Mouse (Mus musculus) layer of hippocampus, adult 18-20 months (tissue): ENCODE measurements around the gene L3mbtl4. TPM values are rescaled to one million over a fixed set of nuclear protein-coding genes. Genes with fewer than 3 reads are reported as not detected.
"Not testable (repeated sequence)": the region's sequence is repeated elsewhere in the genome, so short reads cannot be mapped to it uniquely, and the experiment has no call there.

Experiments used
- DNase-seq, 2 experiments: peaks; one replicate each; pipeline ENCODE4 v3.0.0; 2022; ENCODE audit warnings: low spot score in 2 of 2
- total RNA-seq, 2 experiments: library from RNA; stranded (reverse); gene quantifications; 2 replicates each; pipeline ENCODE4 v1.2.3; 2021

The L3mbtl4 gene
- total RNA-seq, 2 experiments from 2014 or later, result 0.37 to 0.86 TPM

- no peak for DNase-seq
Measured at GRCm38 (mm10) chr17:68371101-68371500, 97.5 kb downstream of the L3mbtl4 start.

DNA sequence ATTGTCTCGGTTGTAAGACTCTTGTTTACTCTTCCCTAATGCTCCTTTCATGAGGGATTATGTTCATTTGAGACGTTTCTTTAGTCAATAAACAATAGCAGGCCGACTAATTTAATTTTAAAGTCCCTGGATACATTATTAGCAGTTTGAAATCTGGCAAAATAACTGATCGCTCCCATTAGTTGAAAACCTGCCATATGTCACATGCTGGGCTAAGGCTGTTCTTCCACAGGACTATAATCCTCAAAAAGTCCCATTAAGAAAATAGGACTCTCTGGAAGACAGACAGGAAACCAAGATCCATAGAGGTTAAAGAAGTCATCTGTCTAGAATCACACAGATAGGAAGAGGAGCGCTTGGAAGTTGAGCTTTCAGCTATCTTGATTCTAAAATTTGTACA, 114.9 kb downstream of the L3mbtl4 start:
- DNase-seq, result no peak

DNA sequence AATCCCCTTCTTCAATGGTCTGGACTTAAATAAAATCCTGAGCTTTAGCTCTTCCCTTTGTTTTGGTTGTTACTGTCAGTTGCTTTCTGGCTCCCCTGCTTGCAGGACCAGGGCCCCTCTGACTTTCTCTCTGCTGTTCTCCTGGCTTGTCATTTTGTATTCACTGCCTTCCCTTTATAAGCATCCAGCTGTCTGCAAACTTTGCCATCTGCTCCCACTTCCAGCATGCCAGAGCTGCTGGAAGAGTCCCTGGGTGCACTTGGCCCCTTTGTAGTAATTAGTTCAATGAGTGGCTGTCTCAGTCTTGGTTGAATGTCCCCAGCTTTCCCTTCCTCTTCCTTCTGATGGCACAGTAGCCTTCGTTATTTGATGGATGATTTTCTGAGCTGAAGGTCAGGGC, 132.4 kb downstream of the L3mbtl4 start:
- peak; percentile 13 to 39 for DNase-seq

- not testable (repeated sequence) for DNase-seq
Measured at GRCm38 (mm10) chr17:68407121-68407520, 133.5 kb downstream of the L3mbtl4 start.

DNA sequence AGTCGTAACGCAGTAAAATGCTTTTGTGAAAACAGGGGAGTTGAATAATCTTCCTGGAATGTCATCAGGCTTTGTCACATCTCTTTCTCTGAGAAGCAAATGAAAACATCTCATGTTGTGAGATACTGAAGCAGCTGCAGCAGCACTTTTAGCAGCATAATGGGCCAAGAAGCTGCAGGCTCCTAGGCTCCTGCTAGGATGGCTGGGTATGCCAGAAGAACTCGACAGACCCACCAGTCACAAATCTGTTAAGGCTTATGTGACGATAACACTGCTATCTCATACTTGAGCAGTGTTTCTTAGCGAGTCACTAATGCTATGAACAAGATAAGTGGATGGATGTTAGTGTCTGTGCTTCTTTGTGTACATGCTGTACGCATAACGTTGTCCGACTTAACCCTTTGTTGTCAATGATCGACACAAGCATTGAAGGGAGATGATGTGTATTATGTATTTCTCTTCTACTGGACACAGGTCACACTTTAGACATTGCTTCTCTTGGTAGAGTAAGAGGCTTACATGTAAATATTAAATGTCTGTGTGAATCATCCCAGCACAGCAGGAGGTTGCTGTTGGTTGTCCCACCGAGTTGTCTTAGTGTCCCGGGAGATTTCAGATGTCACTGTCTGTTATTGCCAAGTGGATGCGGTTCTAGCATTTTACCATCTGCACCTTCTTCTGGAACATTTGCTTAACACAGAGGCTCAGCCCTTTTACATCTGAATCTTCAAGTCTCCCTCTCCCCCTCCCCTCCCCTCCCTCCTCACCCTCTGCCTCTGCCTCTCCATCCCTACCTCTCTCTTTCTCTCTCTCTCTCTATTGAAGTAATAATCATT, 149.3 kb downstream of the L3mbtl4 start:
- DNase-seq, result peak; percentile 24 to 57

DNA sequence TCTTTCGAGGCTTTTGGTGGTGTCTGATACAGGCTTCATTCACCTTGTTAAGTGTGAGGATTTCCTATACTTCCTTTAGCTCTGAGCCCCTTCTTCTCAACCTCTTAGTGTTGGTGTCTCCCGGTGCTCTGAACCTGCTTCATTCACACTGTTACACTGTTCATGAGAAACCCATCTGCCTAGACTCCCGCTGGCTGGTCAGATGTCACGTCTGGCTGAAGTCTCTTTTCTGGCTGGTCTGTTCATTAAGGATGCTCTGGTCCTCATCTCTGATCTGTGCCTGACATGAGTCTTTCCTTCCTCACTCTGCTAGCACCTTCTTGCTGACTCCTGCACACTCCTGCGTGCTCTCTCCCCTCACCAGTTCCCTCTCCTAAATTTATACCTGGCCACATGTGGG, 160.0 kb downstream of the L3mbtl4 start:
- DNase-seq, result no peak

- DNase-seq, result no peak
Measured at GRCm38 (mm10) chr17:68450921-68451320, 177.3 kb downstream of the L3mbtl4 start.

DNA sequence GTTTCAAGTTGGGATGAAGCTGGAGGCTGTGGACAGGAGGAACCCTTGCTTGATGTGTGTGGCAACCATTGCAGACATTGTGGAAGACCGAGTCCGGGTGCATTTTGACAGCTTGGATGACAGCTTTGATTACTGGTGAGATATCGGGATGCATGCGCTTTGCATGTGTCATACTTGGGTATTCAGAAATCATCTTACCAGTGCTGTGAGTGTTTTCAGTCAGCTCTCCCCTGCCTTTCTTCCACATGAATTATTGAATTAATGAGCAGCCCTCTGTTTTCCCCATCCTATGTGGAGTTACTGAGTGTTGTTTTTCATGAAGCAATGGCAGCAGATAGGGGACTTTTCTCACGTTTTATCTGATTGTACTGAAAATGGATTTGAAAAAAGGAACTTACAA, 187.9 kb downstream of the L3mbtl4 start:
- DNase-seq, result no peak

GRCm38 (mm10) chr17:68467311-68467710, 193.7 kb downstream of the L3mbtl4 start:
- DNase-seq, result no peak

DNA sequence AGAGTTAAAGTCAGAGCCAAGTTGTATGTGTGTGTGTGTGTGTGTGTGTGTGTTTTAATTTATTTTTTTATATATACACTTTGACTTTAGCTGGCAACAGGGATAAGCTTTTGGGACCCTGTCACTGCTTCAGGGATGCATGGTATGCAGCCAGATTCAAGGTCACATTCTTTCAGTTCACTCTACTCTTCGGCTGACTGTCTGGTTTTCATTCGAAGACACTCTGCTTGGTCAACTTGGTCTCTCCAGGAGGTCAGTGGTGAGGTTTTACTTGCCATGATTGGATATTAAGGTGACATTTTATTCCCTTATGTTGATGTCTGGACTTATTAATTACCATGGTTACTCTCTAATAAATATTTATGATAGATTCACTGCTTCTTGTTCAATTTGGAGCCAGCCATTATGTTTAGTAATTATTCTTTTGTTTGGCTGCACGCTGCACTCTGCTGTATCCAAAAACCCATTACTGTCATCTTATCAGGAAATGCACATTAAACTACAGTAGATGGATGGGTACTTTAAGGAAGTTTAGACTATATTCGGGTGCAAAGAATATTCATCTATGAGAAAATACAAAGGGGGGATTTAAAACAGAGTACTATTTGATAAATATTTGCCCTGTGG, 216.6 kb downstream of the L3mbtl4 start:
- no peak for DNase-seq

GRCm38 (mm10) chr17:68492231-68492630, 218.6 kb downstream of the L3mbtl4 start:
- DNase-seq, result peak in 1 of 2 experiments; percentile 1

- DNase-seq, result not testable (repeated sequence)
Measured at GRCm38 (mm10) chr17:68502998-68503397, 229.4 kb downstream of the L3mbtl4 start.

DNA sequence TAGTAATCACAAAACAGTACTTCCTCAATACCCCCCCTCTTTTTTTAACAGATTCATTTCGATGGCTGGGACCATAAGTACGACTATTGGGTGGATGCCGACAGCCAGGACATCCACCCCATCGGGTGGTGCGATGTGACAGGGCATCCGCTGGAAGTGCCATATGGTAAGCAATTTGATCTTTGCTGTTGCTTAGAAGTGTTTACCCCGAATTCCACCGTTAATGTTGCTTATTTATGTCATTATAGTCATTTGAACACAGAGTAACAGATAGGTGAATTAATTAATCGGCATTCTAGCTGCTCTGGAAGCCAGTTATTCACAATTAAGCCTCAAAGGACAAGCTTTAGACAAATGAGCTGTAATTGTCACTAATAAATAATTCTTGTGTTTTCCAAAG, 286.1 kb downstream of the L3mbtl4 start:
- DNase-seq, result no peak

GRCm38 (mm10) chr17:68560264-68560663, 286.7 kb downstream of the L3mbtl4 start:
- no peak for DNase-seq

GRCm38 (mm10) chr17:68571806-68572205, 298.2 kb downstream of the L3mbtl4 start:
- DNase-seq, result peak in 1 of 2 experiments; percentile 8

- DNase-seq, result no peak
Measured at GRCm38 (mm10) chr17:68585195-68585594, 311.6 kb downstream of the L3mbtl4 start.

- no peak for DNase-seq
Measured at GRCm38 (mm10) chr17:68591619-68592018, 318.0 kb downstream of the L3mbtl4 start.

- DNase-seq, result peak in 1 of 2 experiments; percentile 16
Measured at GRCm38 (mm10) chr17:68602744-68603143, 329.1 kb downstream of the L3mbtl4 start.

- DNase-seq, result no peak
Measured at GRCm38 (mm10) chr17:68607691-68608090, 334.1 kb downstream of the L3mbtl4 start.

GRCm38 (mm10) chr17:68611247-68611646, 337.6 kb downstream of the L3mbtl4 start:
- no peak for DNase-seq

DNA sequence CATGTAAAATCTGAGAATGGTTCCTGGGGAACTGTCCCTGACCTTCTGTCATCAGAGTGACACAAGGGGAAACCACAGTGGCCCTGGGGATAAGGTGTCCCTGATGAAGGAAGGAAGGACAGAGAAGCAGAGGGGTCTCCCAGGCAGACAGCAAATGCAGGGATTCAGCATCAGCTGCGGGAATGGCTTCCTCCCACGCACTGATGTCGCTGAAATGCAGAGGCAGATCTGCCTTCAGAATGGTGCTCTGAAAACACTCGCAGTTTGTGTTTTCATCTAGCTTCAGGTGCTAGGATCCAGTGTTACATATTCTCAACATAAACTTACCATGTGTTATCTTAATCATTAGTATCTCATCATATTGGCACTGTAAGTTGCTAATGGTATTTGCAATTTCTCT, 351.7 kb downstream of the L3mbtl4 start:
- peak; percentile 9 to 61 for DNase-seq

GRCm38 (mm10) chr17:68629631-68630426, 356.2 kb downstream of the L3mbtl4 start:
- DNase-seq, result no peak
